Mouse (Mus musculus): ENCODE data around the gene Ndufs8.
A peak's percentile ranks its signal among the peaks of the same experiment; 100 is the strongest.

Ndufs8 gene

GRCm38 (mm10) chr19:3905261-3905969 is 7.2 kb downstream of the Ndufs8 start:
- DNase-seq (ENCODE audit: low read depth in 1 of 2, low spot score in 2 of 2), result peak in 1 of 2 experiments; percentile 57

GRCm38 (mm10) chr19:3904363-3904675 is 8.3 kb downstream of the Ndufs8 start:
- DNase-seq (ENCODE audit: low read depth in 1 of 2, low spot score in 2 of 2), result no peak

- no peak for DNase-seq (ENCODE audit: low read depth in 1 of 2, low spot score in 2 of 2)
Observed at GRCm38 (mm10) chr19:3903648-3904362, 8.8 kb downstream of the Ndufs8 start.

- no peak for DNase-seq (ENCODE audit: low read depth in 1 of 2, low spot score in 2 of 2)
Observed at GRCm38 (mm10) chr19:3902966-3903365, 9.6 kb downstream of the Ndufs8 start.

GRCm38 (mm10) chr19:3899618-3900017 is 13.0 kb downstream of the Ndufs8 start:
- no peak for DNase-seq (ENCODE audit: low read depth in 1 of 2, low spot score in 2 of 2)

- no peak for DNase-seq (ENCODE audit: low read depth in 1 of 2, low spot score in 2 of 2)
Observed at GRCm38 (mm10) chr19:3898952-3899351, 13.6 kb downstream of the Ndufs8 start.

- no peak for DNase-seq (ENCODE audit: low read depth in 1 of 2, low spot score in 2 of 2)
Observed at GRCm38 (mm10) chr19:3897557-3897956, 15.0 kb downstream of the Ndufs8 start.

- no peak for DNase-seq (ENCODE audit: low read depth in 1 of 2, low spot score in 2 of 2)
Observed at GRCm38 (mm10) chr19:3896208-3896607, 16.4 kb downstream of the Ndufs8 start.

GRCm38 (mm10) chr19:3895171-3895631 is 17.4 kb downstream of the Ndufs8 start:
- no peak for DNase-seq (ENCODE audit: low read depth in 1 of 2, low spot score in 2 of 2)

- no peak for DNase-seq (ENCODE audit: low read depth in 1 of 2, low spot score in 2 of 2)
Observed at GRCm38 (mm10) chr19:3894294-3894693, 18.3 kb downstream of the Ndufs8 start.

- no peak for DNase-seq (ENCODE audit: low read depth in 1 of 2, low spot score in 2 of 2)
Observed at GRCm38 (mm10) chr19:3893545-3894116, 18.9 kb downstream of the Ndufs8 start.

- DNase-seq (ENCODE audit: low read depth in 1 of 2, low spot score in 2 of 2), result no peak
Observed at GRCm38 (mm10) chr19:3890181-3890580, 22.4 kb downstream of the Ndufs8 start.

- no peak for DNase-seq (ENCODE audit: low read depth in 1 of 2, low spot score in 2 of 2)
Observed at GRCm38 (mm10) chr19:3889096-3889495, 23.5 kb downstream of the Ndufs8 start.

GRCm38 (mm10) chr19:3884325-3884990 is 28.1 kb downstream of the Ndufs8 start:
- DNase-seq (ENCODE audit: low read depth in 1 of 2, low spot score in 2 of 2), result no peak

GRCm38 (mm10) chr19:3882214-3882613 is 30.4 kb downstream of the Ndufs8 start:
- DNase-seq (ENCODE audit: low read depth in 1 of 2, low spot score in 2 of 2), result no peak

GRCm38 (mm10) chr19:3880054-3880848 is 32.3 kb downstream of the Ndufs8 start:
- DNase-seq (ENCODE audit: low read depth in 1 of 2, low spot score in 2 of 2), result no peak

GRCm38 (mm10) chr19:3875045-3875444 is 37.5 kb downstream of the Ndufs8 start:
- no peak for DNase-seq (ENCODE audit: low read depth in 1 of 2, low spot score in 2 of 2)

- no peak for DNase-seq (ENCODE audit: low read depth in 1 of 2, low spot score in 2 of 2)
Observed at GRCm38 (mm10) chr19:3872373-3872772, 40.2 kb downstream of the Ndufs8 start.

GRCm38 (mm10) chr19:3871468-3871867 is 41.1 kb downstream of the Ndufs8 start:
- no peak for DNase-seq (ENCODE audit: low read depth in 1 of 2, low spot score in 2 of 2)

- no peak for DNase-seq (ENCODE audit: low read depth in 1 of 2, low spot score in 2 of 2)
Observed at GRCm38 (mm10) chr19:3868290-3868689, 44.3 kb downstream of the Ndufs8 start.

GRCm38 (mm10) chr19:3864960-3865359 is 47.6 kb downstream of the Ndufs8 start:
- DNase-seq (ENCODE audit: low read depth in 1 of 2, low spot score in 2 of 2), result no peak
